Mouse (Mus musculus) kidney, embryonic 16.5 days (tissue): ENCODE measurements at regions not wholly inside any gene's neighbourhood (a gene's known extent, or its start where the extent isn't known, plus 50 kb on each side); places are given as distances from the start of the nearest gene placed in this dataset.
A peak's percentile ranks its signal among the peaks of the same experiment; 100 is the strongest.

ENCODE experiments used
- ATAC-seq: fragments of 200-750 bp; cut with Nextera tagmentation; 2 replicates; pipeline ENCODE4 v1.8.0; 2017; ENCODE audit warnings: moderate TSS enrichment; ENCODE audit not compliant: low FRiP score, low TSS enrichment
- H3K27ac ChIP-seq: fragments of 300-500 bp; sonication (generic); 2 replicates; pipeline ENCODE4 v1.5.1; 2014; ENCODE audit warnings: low read length
- H3K27me3 ChIP-seq: fragments of 300-500 bp; sonication (generic); 2 replicates; pipeline ENCODE4 v1.6.1; 2014; ENCODE audit warnings: low read length, control low read depth, mixed read lengths; ENCODE audit not compliant: insufficient read depth
- H3K36me3 ChIP-seq: fragments of 300-500 bp; sonication (generic); 2 replicates; pipeline ENCODE4 v1.6.1; 2014; ENCODE audit warnings: low read length, control low read depth, mixed read lengths; ENCODE audit not compliant: insufficient read depth
- H3K4me1 ChIP-seq: fragments of 300-500 bp; sonication (generic); 2 replicates; pipeline ENCODE4 v1.6.1; 2014; ENCODE audit warnings: low read length, control low read depth, mixed read lengths; ENCODE audit not compliant: insufficient read depth
- H3K4me2 ChIP-seq: fragments of 300-500 bp; sonication (generic); replicated peaks from 2 replicates; pipeline ENCODE4 v1.6.1; 2014; ENCODE audit warnings: low read depth, low read length
- H3K4me3 ChIP-seq: fragments of 300-500 bp; sonication (generic); 2 replicates; pipeline ENCODE4 v1.5.1; 2014; ENCODE audit warnings: mild to moderate bottlenecking, low read length
- H3K9ac ChIP-seq: fragments of 300-500 bp; sonication (generic); replicated peaks from 2 replicates; pipeline ENCODE4 v1.6.1; 2014; ENCODE audit warnings: low read length
- H3K9me3 ChIP-seq: fragments of 300-500 bp; sonication (generic); 2 replicates; pipeline ENCODE4 v1.6.1; 2016; ENCODE audit warnings: low read length, control low read depth
- WGBS: fragments of 180-500 bp; shearing (Covaris S2); extraction: QIAGEN DNeasy Blood & Tissue Kit; methylation state at CpG from one replicate; pipeline ENCODE4 v1.1.7; 2014; 5-methylcytosine and 5-hydroxymethylcytosine counted together

GRCm38 (mm10) chr15:85673506-85673905, 61.3 kb upstream of the Ppara start:
- WGBS, result 69% methylated on average over 9 of the region's 9 CpGs
- peaks cover 63% of the 10 kb centered on the region for H3K4me1 ChIP-seq
- no peak for ATAC-seq
- H3K27me3 ChIP-seq, result no peaks in the 10 kb centered on the region
- H3K4me2 ChIP-seq, result peak overlapping the region; percentile 58
- peaks cover 20% of the 10 kb centered on the region for H3K36me3 ChIP-seq
- H3K9me3 ChIP-seq, result no peaks in the 10 kb centered on the region
- H3K9ac ChIP-seq, result peak overlapping the region; percentile 58
- H3K27ac ChIP-seq, result no peak overlapping the region
- H3K4me3 ChIP-seq, result peak overlapping the region; percentile 91

- WGBS, result 75% methylated on average over 9 of the region's 9 CpGs
- Histone ChIP-seq H3K27me3 (no peaks in the 10 kb centered on the region), H3K4me2 (peak overlapping the region; percentile 58), H3K4me1 (peaks cover 62% of the 10 kb centered on the region), H3K9ac (peak overlapping the region; percentile 58), H3K36me3 (peaks cover 21% of the 10 kb centered on the region), H3K9me3 (no peaks in the 10 kb centered on the region), H3K4me3 (peak overlapping the region; percentile 91), H3K27ac (0 out of 2 replicates have a peak overlapping the region, but pooled peaks have one; percentile 27)
- no peak for ATAC-seq
Measured at GRCm38 (mm10) chr15:85674191-85674984, 60.4 kb upstream of the Ppara start.

GRCm38 (mm10) chr15:85675126-85675525, 59.7 kb upstream of the Ppara start:
- H3K4me2 ChIP-seq, result peak overlapping the region; percentile 13; the same call in 1 of the 2 replicates
- H3K27ac ChIP-seq, result peak overlapping the region; percentile 66; the same call in 1 of the 2 replicates
- no peak for ATAC-seq
- H3K4me3 ChIP-seq, result no peak overlapping the region
- no peaks in the 10 kb centered on the region for H3K9me3 ChIP-seq
- H3K27me3 ChIP-seq, result no peaks in the 10 kb centered on the region
- H3K36me3 ChIP-seq, result peaks cover 21% of the 10 kb centered on the region
- peaks cover 64% of the 10 kb centered on the region for H3K4me1 ChIP-seq
- H3K9ac ChIP-seq, result peak overlapping the region; percentile 4; the same call in 1 of the 2 replicates
- 86% methylated on average over 7 of the region's 7 CpGs for WGBS

DNA sequence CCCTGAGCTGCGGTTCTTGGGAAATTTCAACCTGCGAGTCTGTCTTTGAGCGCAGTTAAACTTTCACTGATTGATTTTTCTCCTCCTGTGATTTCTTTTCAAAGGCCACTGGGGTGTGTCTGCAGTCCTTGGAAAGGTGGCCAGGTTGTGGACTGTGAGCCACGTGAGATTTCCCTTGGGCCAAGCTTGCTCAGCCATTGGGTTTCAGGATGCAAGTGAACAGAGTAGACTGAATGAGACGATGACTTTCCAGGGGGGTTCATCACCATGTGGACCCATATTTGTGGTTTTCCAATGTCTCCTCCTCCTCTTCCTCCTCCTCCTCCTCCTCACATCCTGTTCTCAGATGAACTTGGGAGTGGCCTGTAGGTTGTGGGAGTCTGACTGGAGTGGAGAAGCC, 59.0 kb upstream of the Ppara start:
- H3K4me1 ChIP-seq, result peaks cover 68% of the 10 kb centered on the region
- H3K4me3 ChIP-seq, result no peak overlapping the region
- no peak overlapping the region for H3K9ac ChIP-seq
- no peak for ATAC-seq
- H3K27ac ChIP-seq, result 0 out of 2 replicates have a peak overlapping the region, but pooled peaks have one; percentile 0
- no peaks in the 10 kb centered on the region for H3K9me3 ChIP-seq
- H3K4me2 ChIP-seq, result peak overlapping the region; percentile 11
- peaks cover 21% of the 10 kb centered on the region for H3K36me3 ChIP-seq
- WGBS, result 53% methylated on average over 5 of the region's 5 CpGs
- H3K27me3 ChIP-seq, result no peaks in the 10 kb centered on the region

DNA sequence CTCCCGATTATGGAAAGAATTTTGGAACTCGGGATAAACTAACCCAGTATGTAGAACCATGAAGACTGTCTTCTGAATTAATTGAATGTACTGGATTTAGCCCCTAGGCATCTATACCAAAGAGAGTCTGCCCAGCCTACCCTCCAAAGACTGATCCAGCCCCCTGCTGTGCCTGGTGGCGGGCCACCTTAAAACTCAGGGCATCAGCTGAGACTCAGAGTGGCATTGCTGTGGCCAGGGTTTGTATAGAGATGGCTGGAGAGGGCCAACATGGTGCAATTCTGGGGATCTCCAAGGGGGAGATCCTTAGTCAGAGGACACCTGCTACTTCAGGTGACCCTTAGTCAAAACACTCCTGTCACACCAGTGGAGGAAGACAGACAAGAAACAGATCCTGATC, 58.6 kb upstream of the Ppara start:
- Histone ChIP-seq H3K9me3 (no peaks in the 10 kb centered on the region), H3K36me3 (peaks cover 21% of the 10 kb centered on the region), H3K27ac (0 out of 2 replicates have a peak overlapping the region, but pooled peaks have one; percentile 0), H3K4me1 (peaks cover 72% of the 10 kb centered on the region), H3K9ac (no peak overlapping the region), H3K4me3 (no peak overlapping the region), H3K4me2 (no peak overlapping the region), H3K27me3 (no peaks in the 10 kb centered on the region)
- 77% methylated on average over 3 of the region's 3 CpGs for WGBS
- ATAC-seq, result no peak

- 65% methylated on average over 10 of the region's 10 CpGs for WGBS
- H3K4me3 ChIP-seq, result no peak overlapping the region
- H3K27me3 ChIP-seq, result no peaks in the 10 kb centered on the region
- peaks cover 73% of the 10 kb centered on the region for H3K4me1 ChIP-seq
- H3K9ac ChIP-seq, result no peak overlapping the region
- no peak overlapping the region for H3K27ac ChIP-seq
- no peaks in the 10 kb centered on the region for H3K9me3 ChIP-seq
- peaks cover 21% of the 10 kb centered on the region for H3K36me3 ChIP-seq
- ATAC-seq, result no peak
- no peak overlapping the region for H3K4me2 ChIP-seq
Measured at GRCm38 (mm10) chr15:85676871-85677270, 57.9 kb upstream of the Ppara start.

GRCm38 (mm10) chr15:85677381-85677780, 57.4 kb upstream of the Ppara start:
- ATAC-seq, result no peak
- 81% methylated on average over 6 of the region's 6 CpGs for WGBS
- H3K4me1 ChIP-seq, result peaks cover 73% of the 10 kb centered on the region
- no peaks in the 10 kb centered on the region for H3K9me3 ChIP-seq
- no peak overlapping the region for H3K4me2 ChIP-seq
- H3K27ac ChIP-seq, result no peak overlapping the region
- no peaks in the 10 kb centered on the region for H3K27me3 ChIP-seq
- H3K4me3 ChIP-seq, result no peak overlapping the region
- H3K9ac ChIP-seq, result no peak overlapping the region
- peaks cover 21% of the 10 kb centered on the region for H3K36me3 ChIP-seq

- Histone ChIP-seq H3K27ac (no peak overlapping the region), H3K9me3 (no peaks in the 10 kb centered on the region), H3K4me1 (peaks cover 69% of the 10 kb centered on the region), H3K36me3 (peaks cover 21% of the 10 kb centered on the region), H3K4me2 (no peak overlapping the region), H3K9ac (0 out of 2 replicates have a peak overlapping the region, but pooled peaks have one; percentile 22), H3K27me3 (no peaks in the 10 kb centered on the region), H3K4me3 (no peak overlapping the region)
- WGBS, result 87% methylated on average over 10 of the region's 10 CpGs
- no peak for ATAC-seq
Measured at GRCm38 (mm10) chr15:85677855-85678254, 56.9 kb upstream of the Ppara start.

DNA sequence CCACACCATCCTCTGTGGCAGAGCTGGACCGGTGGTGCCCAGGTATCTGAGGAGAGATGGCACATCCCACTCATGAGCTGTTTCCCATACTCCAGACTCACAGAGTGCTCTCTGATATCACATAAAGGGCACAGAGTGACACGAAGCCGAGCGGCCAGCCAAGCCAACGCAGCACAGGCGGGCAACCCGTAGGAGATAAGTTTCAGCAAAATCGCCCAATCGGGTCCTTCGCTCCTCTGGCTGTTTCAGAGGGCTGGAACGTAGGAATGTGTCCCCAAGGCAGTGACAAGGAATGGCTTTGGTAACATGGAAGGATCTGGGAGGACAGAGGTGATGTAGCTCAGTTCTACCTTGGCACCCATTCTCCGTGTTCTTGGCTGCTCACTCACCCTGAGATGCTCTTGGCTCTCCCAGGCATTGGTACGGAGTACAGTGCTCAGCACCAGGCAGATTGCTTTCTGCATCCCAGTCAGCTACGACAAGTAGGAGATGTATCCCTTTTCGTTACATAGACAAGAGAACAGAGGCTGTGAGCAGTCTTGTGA, 56.4 kb upstream of the Ppara start:
- 83% methylated on average over 15 of the region's 15 CpGs for WGBS

More for the DNA sequence above, 56.4 kb upstream of the Ppara start:
- ATAC-seq, result no peak
- peaks cover 27% of the 10 kb centered on the region for H3K36me3 ChIP-seq
- H3K4me3 ChIP-seq, result no peak overlapping the region
- H3K4me1 ChIP-seq, result peaks cover 65% of the 10 kb centered on the region
- H3K27ac ChIP-seq, result no peak overlapping the region
- H3K4me2 ChIP-seq, result no peak overlapping the region
- H3K27me3 ChIP-seq, result no peaks in the 10 kb centered on the region
- no peaks in the 10 kb centered on the region for H3K9me3 ChIP-seq
- H3K9ac ChIP-seq, result no peak overlapping the region
